Mouse (Mus musculus): ENCODE results near the gene Gm37240. TPM values are rescaled to one million over a fixed set of nuclear protein-coding genes. Genes with fewer than 3 reads are reported as not detected.

Gene Gm37240
- polyA plus RNA-seq, 1 experiment from 2014 or later = 12.7 TPM

DNA sequence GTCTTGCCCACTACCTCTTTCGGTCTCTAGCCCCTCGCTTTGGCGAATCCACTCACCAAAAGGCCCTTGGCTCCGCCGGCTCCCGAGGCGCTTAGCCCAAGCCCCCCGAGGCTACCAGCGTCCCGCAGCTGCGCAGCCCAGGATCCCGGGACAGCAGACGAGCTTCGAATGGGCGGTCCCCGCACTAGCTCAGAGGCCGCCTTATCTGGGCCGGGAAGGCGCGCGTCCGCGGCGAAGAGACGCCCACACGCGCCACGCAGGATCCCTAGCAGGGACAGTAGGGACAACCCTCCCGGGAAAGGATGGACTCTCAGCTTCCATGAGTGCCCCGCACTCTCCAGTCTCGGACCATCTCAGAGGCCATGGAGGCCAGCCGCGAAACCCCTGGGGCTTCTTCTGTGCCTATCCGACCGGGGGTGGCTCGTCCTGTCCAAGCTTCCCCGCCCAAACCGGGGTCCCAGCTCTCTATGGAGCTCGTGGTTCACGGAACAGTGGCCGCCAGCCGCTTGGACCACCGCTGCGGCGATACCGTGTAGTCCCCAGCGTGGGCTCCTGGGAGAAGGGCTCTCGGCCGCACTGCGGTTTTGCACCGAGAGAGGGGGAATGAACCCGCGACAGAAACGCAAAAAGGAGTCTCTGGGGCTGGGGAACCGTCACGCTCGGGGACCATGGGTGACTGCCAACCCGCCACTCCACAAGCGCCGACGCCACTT, 1407.9 kb downstream of the Gm37240 start:
- H3K4me1 ChIP-seq (replicated peaks) = peaks cover 24% of the 10 kb centered on the region
- under 1% methylated on average over 61 of the region's 61 CpGs for WGBS
- H3K27ac ChIP-seq = no peak overlapping the region
- peak overlapping the region; percentile 64 for H3K4me3 ChIP-seq
- H3K36me3 ChIP-seq = no peaks in the 10 kb centered on the region
- ATAC-seq (replicated peaks; ENCODE audit: insufficient number of reproducible peaks, insufficient read depth, low FRiP score, low read depth) = peak; percentile 53
- H3K4me2 ChIP-seq = peak overlapping the region; percentile 99
- peaks cover 61% of the 10 kb centered on the region for H3K27me3 ChIP-seq
- peak overlapping the region; percentile 58 for H3K9ac ChIP-seq
- no peaks in the 10 kb centered on the region for H3K9me3 ChIP-seq (replicated peaks)

DNA sequence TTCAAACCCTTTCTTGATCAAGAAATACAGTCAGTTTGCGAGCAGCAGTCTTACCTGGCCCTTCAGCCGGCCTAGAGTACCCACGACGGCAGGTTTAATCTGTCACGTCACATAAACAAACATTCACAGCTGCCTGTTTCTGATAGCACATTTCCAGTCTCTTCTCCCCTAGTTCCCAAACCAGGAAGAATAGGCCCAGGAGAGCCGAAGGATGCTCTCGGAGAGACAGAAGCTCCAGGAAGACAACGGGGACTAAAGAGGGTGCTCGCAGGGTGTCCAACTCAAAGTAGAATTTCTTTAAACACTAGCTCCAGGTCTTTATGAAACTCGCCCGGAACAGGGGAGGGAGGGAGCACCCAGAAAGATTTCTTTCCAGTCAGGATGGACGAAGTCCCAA, 1408.4 kb downstream of the Gm37240 start:
- H3K36me3 ChIP-seq = no peaks in the 10 kb centered on the region
- H3K9me3 ChIP-seq (replicated peaks) = no peaks in the 10 kb centered on the region
- WGBS = 9% methylated on average over 12 of the region's 12 CpGs
- H3K27me3 ChIP-seq = peaks cover 67% of the 10 kb centered on the region
- no peak overlapping the region for H3K27ac ChIP-seq
- peak overlapping the region; percentile 99 for H3K4me2 ChIP-seq
- peak overlapping the region; percentile 64 for H3K4me3 ChIP-seq
- no peak for ATAC-seq (replicated peaks; ENCODE audit: insufficient number of reproducible peaks, insufficient read depth, low FRiP score, low read depth)
- H3K4me1 ChIP-seq (replicated peaks) = peaks cover 24% of the 10 kb centered on the region
- 0 out of 2 replicates have a peak overlapping the region, but pooled peaks have one; percentile 58 for H3K9ac ChIP-seq

DNA sequence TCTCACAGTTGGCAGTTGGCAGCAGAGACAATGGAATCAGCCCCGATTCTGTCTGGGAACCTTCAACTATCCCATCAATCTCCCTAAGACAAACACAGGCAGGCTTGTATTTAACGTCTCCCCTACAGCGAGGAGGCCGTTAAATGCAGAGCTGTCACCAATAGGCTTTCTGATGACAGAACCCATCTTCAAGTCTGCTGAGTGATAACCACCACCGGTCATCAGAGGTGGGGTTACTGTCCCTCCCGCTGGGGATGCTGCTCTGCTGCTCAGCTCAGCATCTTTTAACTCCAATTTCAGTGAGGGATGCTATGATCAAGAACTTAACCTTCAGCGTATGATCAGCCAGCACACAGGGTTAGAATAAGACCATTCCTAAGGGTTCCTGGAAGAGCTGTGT, 1409.1 kb downstream of the Gm37240 start:
- ATAC-seq (replicated peaks; ENCODE audit: insufficient number of reproducible peaks, insufficient read depth, low FRiP score, low read depth) = no peak
- peaks cover 30% of the 10 kb centered on the region for H3K4me1 ChIP-seq (replicated peaks)
- H3K9ac ChIP-seq = no peak overlapping the region
- no peaks in the 10 kb centered on the region for H3K36me3 ChIP-seq
- H3K4me2 ChIP-seq = no peak overlapping the region
- no peaks in the 10 kb centered on the region for H3K9me3 ChIP-seq (replicated peaks)
- peaks cover 69% of the 10 kb centered on the region for H3K27me3 ChIP-seq
- H3K27ac ChIP-seq = no peak overlapping the region
- H3K4me3 ChIP-seq = peak overlapping the region; percentile 64; the same call in 1 of the 2 replicates
- WGBS = 19% methylated on average over 7 of the region's 7 CpGs

DNA sequence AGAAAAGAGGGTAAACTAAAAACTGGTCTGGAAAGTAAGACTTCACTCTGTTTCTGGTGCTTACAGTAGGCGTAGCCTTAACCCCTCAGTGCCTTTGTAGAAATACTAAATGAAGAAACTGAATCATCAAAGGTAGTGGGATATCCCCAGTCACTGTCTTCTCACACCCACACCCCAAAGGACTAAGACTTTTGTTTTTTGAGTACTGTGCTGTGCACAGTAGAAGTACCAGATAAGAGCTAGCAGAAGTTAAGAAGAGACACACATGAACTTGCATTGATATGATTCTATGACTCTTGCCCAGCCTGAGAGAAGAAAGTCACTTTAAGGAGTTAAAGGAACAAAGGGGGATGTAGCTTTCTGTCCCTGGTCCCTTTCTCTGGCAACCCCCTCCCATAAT, 1409.8 kb downstream of the Gm37240 start:
- Histone ChIP-seq H3K4me3 (no peak overlapping the region), H3K4me1 (replicated peaks) (peaks cover 37% of the 10 kb centered on the region), H3K4me2 (no peak overlapping the region), H3K27ac (no peak overlapping the region), H3K27me3 (peaks cover 63% of the 10 kb centered on the region), H3K9ac (no peak overlapping the region), H3K9me3 (replicated peaks) (no peaks in the 10 kb centered on the region), H3K36me3 (no peaks in the 10 kb centered on the region)
- ATAC-seq (replicated peaks; ENCODE audit: insufficient number of reproducible peaks, insufficient read depth, low FRiP score, low read depth) = no peak
- 83% methylated on average over 1 of the region's 1 CpGs for whole genome bisulfite sequencing

DNA sequence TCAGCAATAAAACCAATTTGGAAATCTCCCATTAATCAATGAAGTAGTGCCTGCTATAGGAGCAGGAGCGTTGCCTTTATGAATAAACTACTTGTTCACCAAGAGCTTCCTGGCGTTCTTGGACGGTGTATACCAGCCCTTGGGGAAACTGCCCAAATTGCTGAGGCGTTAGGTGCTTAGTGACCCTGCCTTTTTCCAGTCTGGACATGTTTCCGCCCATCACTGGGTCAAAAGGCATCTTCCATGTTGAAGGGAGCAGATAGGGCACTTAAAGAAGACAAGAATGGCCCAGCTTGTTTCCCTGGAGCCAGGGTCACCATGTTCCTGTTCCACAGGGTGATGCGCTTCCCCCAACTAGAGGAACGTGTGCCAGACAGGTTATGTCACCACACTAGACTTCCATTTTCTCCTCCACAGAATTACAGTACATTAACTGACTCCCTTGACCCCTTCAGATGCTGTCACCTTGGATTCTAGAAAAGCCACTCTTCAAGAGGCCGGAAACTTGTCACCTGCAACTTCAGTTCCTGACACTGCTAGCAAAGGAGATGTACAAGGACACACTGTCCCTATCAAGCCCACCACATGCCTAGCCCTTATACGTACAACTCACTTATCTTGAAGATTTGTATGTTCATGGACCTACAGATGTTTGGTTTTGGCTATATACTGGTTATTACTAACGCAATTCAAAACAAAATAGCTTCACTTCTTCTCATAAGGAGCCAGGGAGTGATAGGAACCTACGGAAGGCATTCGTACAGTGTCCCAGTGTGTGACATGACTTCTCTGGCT, 1412.1 kb downstream of the Gm37240 start:
- 85% methylated on average over 12 of the region's 12 CpGs for WGBS
- Histone ChIP-seq H3K4me2 (no peak overlapping the region), H3K27ac (no peak overlapping the region), H3K9ac (no peak overlapping the region), H3K4me1 (replicated peaks) (peaks cover 27% of the 10 kb centered on the region), H3K9me3 (replicated peaks) (no peaks in the 10 kb centered on the region), H3K4me3 (no peak overlapping the region), H3K36me3 (no peaks in the 10 kb centered on the region), H3K27me3 (peaks cover 53% of the 10 kb centered on the region)
- no peak for ATAC-seq (replicated peaks; ENCODE audit: insufficient number of reproducible peaks, insufficient read depth, low FRiP score, low read depth)

DNA sequence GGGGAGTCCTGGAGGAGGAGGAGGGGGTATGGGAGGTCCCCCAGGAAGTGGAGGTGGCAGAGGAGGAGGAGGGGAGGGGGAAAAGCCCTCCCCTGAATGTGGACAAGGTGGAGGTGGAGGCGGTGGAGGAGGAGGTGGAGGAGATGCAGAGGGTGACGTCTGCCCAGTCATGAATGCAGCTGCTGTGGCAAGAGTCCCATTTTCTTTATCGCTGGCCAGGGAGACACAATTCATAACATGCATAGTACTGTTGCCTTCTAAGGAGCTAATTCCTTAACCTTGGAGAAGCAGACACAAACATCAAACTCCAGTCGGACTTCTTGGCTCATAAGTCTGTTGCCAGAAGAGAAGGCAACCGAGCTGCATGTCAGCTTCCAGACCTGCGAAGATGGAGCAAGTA, 1412.9 kb downstream of the Gm37240 start:
- peaks cover 20% of the 10 kb centered on the region for H3K4me1 ChIP-seq (replicated peaks)
- peaks cover 48% of the 10 kb centered on the region for H3K27me3 ChIP-seq
- H3K4me2 ChIP-seq = no peak overlapping the region
- no peak overlapping the region for H3K27ac ChIP-seq
- H3K4me3 ChIP-seq = no peak overlapping the region
- no peaks in the 10 kb centered on the region for H3K9me3 ChIP-seq (replicated peaks)
- WGBS = 65% methylated on average over 6 of the region's 6 CpGs
- no peak for ATAC-seq (replicated peaks; ENCODE audit: insufficient number of reproducible peaks, insufficient read depth, low FRiP score, low read depth)
- H3K9ac ChIP-seq = no peak overlapping the region
- no peaks in the 10 kb centered on the region for H3K36me3 ChIP-seq

DNA sequence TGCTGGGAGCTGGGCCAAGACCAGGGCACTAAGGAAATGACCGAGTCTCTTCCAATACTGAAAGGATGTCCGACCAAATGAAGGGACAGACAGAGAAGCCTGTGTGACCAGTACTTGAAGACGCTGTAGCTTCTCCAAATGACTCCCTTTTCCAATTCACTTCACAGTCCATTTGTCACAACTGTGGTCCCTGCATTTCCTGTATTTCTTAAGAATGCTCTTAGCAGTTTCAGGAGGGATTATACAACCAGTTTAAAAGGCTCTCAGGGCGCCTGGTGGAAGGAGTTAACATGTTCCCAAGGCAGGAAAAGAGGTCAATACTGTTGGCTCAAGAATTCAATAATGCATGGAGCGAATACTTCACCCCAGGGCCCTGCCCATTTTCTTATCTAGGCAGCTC, 1414.4 kb downstream of the Gm37240 start:
- no peak overlapping the region for H3K27ac ChIP-seq
- H3K27me3 ChIP-seq = peaks cover 33% of the 10 kb centered on the region
- peaks cover 17% of the 10 kb centered on the region for H3K4me1 ChIP-seq (replicated peaks)
- 0 out of 2 replicates have a peak overlapping the region, but pooled peaks have one; percentile 0 for H3K4me2 ChIP-seq
- 52% methylated on average over 5 of the region's 5 CpGs for WGBS
- H3K4me3 ChIP-seq = no peak overlapping the region
- no peaks in the 10 kb centered on the region for H3K36me3 ChIP-seq
- no peak overlapping the region for H3K9ac ChIP-seq
- no peak for ATAC-seq (replicated peaks; ENCODE audit: insufficient number of reproducible peaks, insufficient read depth, low FRiP score, low read depth)
- no peaks in the 10 kb centered on the region for H3K9me3 ChIP-seq (replicated peaks)

DNA sequence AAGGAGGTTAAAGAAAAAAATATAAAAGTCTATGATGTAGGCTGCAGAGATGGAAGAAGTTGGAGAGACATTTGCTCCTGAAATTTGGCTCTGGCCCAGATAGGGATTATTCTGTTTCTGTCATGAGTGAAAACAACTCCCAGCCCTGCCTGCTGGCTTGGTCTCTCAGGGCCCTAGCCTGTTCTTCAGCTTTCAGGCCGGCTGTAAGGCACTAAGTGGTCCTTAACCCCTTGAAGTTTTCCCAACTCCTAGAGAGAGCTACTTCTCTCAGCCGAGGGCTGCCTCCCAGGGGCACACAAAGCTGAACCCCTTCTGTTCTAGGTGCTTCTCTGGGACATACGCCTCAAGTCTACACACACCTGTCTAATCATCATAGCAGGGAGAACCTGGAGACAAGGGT, 1414.8 kb downstream of the Gm37240 start:
- H3K36me3 ChIP-seq = no peaks in the 10 kb centered on the region
- no peak overlapping the region for H3K27ac ChIP-seq
- peaks cover 21% of the 10 kb centered on the region for H3K4me1 ChIP-seq (replicated peaks)
- H3K4me3 ChIP-seq = no peak overlapping the region
- WGBS = 38% methylated on average over 3 of the region's 3 CpGs
- no peaks in the 10 kb centered on the region for H3K9me3 ChIP-seq (replicated peaks)
- no peak overlapping the region for H3K9ac ChIP-seq
- 0 out of 2 replicates have a peak overlapping the region, but pooled peaks have one; percentile 0 for H3K4me2 ChIP-seq
- peaks cover 29% of the 10 kb centered on the region for H3K27me3 ChIP-seq
- no peak for ATAC-seq (replicated peaks; ENCODE audit: insufficient number of reproducible peaks, insufficient read depth, low FRiP score, low read depth)

DNA sequence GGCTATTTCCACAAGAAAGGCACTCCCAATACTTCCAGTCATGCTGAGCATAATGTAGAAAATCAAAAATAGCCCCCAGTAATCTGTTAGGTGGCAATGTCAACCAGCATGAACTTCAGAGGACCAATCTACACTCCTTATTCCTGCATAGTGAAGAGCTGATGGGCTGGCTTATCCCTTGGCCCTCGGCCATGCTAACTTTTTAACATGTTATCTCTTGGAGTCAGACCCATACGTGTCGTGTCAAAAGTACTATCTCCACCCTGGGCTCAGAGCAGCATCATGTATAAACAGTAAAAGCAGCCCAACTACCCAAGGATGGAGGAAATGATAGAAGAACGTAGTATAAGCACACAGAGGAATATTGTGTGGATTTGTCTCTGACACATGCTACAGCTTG, 1416.2 kb downstream of the Gm37240 start:
- Histone ChIP-seq H3K27ac (no peak overlapping the region), H3K4me1 (replicated peaks) (peaks cover 25% of the 10 kb centered on the region), H3K9me3 (replicated peaks) (no peaks in the 10 kb centered on the region), H3K27me3 (peaks cover 17% of the 10 kb centered on the region), H3K9ac (no peak overlapping the region), H3K4me3 (no peak overlapping the region), H3K36me3 (no peaks in the 10 kb centered on the region), H3K4me2 (no peak overlapping the region)
- ATAC-seq (replicated peaks; ENCODE audit: insufficient number of reproducible peaks, insufficient read depth, low FRiP score, low read depth) = no peak; the same call in 1 of the 2 replicates
- 47% methylated on average over 4 of the region's 4 CpGs for WGBS

DNA sequence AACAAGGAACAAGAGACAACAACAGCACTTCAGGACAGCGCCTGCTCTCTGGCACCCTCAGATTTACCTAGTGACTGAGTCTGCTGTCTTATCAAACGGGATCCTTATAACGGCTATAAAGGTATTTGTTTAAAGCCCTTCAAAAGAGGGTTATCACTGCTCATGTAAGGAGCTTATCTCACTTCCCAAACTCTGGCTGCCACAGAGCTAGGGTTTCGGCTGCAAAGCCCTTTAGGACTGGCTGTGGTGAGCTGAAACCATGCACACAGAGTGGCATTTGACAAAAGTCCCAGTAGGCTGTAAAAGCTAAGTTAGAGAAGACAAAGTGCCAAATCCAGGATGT, 1419.2 kb downstream of the Gm37240 start:
- no peak overlapping the region for H3K9ac ChIP-seq
- H3K4me1 ChIP-seq (replicated peaks) = peaks cover 18% of the 10 kb centered on the region
- no peak for ATAC-seq (replicated peaks; ENCODE audit: insufficient number of reproducible peaks, insufficient read depth, low FRiP score, low read depth)
- peaks cover 9% of the 10 kb centered on the region for H3K27me3 ChIP-seq
- no peaks in the 10 kb centered on the region for H3K9me3 ChIP-seq (replicated peaks)
- H3K4me2 ChIP-seq = no peak overlapping the region
- H3K36me3 ChIP-seq = no peaks in the 10 kb centered on the region
- WGBS = 23% methylated on average over 4 of the region's 4 CpGs
- H3K27ac ChIP-seq = no peak overlapping the region
- no peak overlapping the region for H3K4me3 ChIP-seq

DNA sequence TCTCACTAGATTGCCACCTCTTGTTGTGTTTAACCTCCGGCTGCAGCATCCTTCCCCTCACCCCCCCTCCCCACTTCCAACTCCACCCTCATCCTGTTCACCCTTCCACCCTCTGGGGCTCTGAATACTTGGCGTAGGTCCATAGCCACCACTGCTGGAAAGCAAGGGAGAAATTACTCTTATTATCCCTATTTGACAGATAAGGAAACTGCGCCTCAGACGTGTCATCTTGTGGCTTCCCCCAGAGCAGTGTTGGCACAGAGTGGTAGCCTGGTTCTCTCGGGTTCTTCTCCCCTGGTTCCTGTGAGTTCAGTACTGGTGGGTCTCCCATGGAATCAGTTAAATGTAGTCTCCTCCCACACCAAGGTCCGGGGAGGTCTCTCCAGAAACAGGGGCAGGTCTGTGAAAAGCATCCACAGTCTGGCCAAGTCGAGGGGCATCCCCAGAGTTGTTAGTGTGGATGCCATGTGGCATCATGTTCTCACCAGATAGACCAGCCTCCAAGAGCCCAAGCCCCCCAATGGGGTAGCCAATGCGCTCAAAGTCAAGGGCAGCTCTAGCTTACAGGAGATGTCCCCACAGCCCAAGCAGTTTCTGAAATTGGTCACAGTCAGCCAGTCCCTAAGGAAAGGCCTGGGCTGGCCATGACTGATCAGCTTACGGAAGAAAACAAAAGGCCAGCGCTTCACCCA, 1419.8 kb downstream of the Gm37240 start:
- H3K9me3 ChIP-seq (replicated peaks) = no peaks in the 10 kb centered on the region
- H3K4me3 ChIP-seq = no peak overlapping the region
- H3K36me3 ChIP-seq = no peaks in the 10 kb centered on the region
- 47% methylated on average over 10 of the region's 10 CpGs for WGBS
- ATAC-seq (replicated peaks; ENCODE audit: insufficient number of reproducible peaks, insufficient read depth, low FRiP score, low read depth) = no peak
- H3K27me3 ChIP-seq = peaks cover 9% of the 10 kb centered on the region
- H3K27ac ChIP-seq = no peak overlapping the region
- H3K4me1 ChIP-seq (replicated peaks) = peaks cover 13% of the 10 kb centered on the region
- H3K9ac ChIP-seq = no peak overlapping the region
- H3K4me2 ChIP-seq = no peak overlapping the region

Measured in heart, embryonic 15.5 days (tissue).